15 mouse cellular contexts compared by ENCODE assay signal in the genomic region with DNA sequence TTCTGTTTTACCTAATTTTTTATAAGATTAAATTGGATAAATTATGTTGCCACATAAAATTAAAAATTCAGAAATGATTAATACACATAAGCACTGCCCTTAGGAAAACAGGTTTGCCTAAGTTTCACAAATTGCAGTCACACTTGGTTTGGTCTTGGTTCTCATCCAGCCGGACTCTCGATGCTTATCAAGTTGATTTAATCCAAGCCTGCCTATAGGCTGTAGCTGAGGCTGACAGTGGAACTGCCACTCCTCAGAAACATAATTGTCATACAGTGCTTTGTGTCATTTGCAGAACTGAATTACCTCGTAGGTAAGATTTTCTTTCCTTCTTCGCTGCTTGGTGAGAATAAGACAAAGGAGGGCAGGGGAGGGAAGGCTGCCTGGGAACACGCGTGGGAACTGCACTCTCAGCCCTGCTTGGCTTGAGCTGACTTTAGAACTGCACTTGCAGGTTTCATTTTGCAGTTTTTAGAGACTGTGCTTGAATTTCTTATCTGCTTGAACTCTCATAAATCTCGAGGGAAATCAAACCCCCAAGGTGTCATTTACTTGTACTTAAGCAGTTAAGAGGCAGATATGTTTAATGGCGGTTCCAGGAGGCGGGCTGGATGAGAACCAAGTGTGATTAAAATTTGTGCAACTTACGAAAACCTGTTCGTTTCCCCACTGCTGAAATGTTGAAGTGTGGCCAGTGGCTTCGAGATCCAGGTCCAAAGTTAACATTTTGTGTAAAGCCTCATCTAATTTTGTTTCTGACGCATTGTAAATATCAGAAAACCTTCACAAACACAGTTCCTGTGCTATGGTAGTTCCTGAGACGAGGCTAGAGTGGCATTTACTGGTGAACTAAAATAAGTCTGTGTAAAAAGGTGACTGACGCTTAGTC. TPM values are rescaled to one million over a fixed set of nuclear protein-coding genes. Genes with fewer than 3 reads are reported as not detected.
DNase-seq lines count a peak whose midpoint lies in the region; ATAC-seq and TF ChIP-seq lines count a peak whose summit lies in the region.
"Had no signal": no experiment of that assay in that cellular context is flagged by ENCODE, and none has a peak within 500 bp of the region (broad histone marks: within the 10 kb centered on the region; RNA-seq: fewer than 3 reads in every experiment).

No protein-coding gene starts in this region.

- no peak overlapping the region; the same call in 1 of the 2 replicates for H3K9ac ChIP-seq in embryonic facial prominence, embryonic 14.5 days (ENCODE audit: low read depth, low read length)
- no peak overlapping the region for H3K9ac ChIP-seq in limb, embryonic 15.5 days
- H3K9ac ChIP-seq: embryonic facial prominence, embryonic 12.5 days; liver, embryonic 15.5 days; midbrain, embryonic 13.5 days had no signal

- WGBS in embryonic facial prominence, embryonic 14.5 days: 76% methylated on average over 15 of the region's 15 CpGs
- 90% methylated on average over 15 of the region's 15 CpGs for WGBS in embryonic facial prominence, embryonic 10.5 days
- 51% methylated on average over 15 of the region's 15 CpGs for WGBS in kidney, adult 2 months
- WGBS in limb, embryonic 15.5 days: 52% methylated on average over 15 of the region's 15 CpGs

- no peak overlapping the region for H3K27ac ChIP-seq in embryonic facial prominence, embryonic 14.5 days (replicated peaks; ENCODE audit: low read depth, low read length)
- no peak overlapping the region for H3K27ac ChIP-seq in embryonic facial prominence, embryonic 10.5 days (replicated peaks)
- no peak overlapping the region for H3K27ac ChIP-seq in kidney, adult 2 months (ENCODE audit: insufficient read depth, low read depth, low read length)
- H3K27ac ChIP-seq in limb, embryonic 15.5 days: peak overlapping the region; percentile 54; the same call in 1 of the 2 replicates
- H3K27ac ChIP-seq: embryonic facial prominence, embryonic 12.5 days; gastrocnemius, adult 2 months; liver, embryonic 15.5 days; midbrain, embryonic 13.5 days had no signal

- TF ChIP-seq POLR2A in kidney, adult 2 months (IDR thresholded peaks at IDR 0.05; ENCODE audit: low read depth, low read length): no peak

- H3K9me3 ChIP-seq in embryonic facial prominence, embryonic 14.5 days (ENCODE audit: control insufficient read depth, low read length): 0 out of 2 replicates have a peak, but pooled peaks cover 4% of the 10 kb centered on the region
- H3K9me3 ChIP-seq in embryonic facial prominence, embryonic 10.5 days: 0 out of 2 replicates have a peak, but pooled peaks cover 4% of the 10 kb centered on the region
- H3K9me3 ChIP-seq in limb, embryonic 15.5 days: no peaks in the 10 kb centered on the region
- H3K9me3 ChIP-seq: embryonic facial prominence, embryonic 12.5 days; liver, embryonic 15.5 days; midbrain, embryonic 13.5 days had no signal

- DNase-seq in embryonic facial prominence, embryonic 14.5 days (ENCODE audit: low spot score): peak; percentile 31
- no peak for DNase-seq in embryonic facial prominence, embryonic 10.5 days (ENCODE audit: low spot score)
- DNase-seq in left cerebral cortex, adult 9 months (ENCODE audit: low spot score in 2 of 2): peak; percentile 5 to 50
- no peak for DNase-seq in left cerebral cortex, postnatal 4 days
- peak; percentile 22 for DNase-seq in kidney, adult 2 months
- no peak for DNase-seq in layer of hippocampus, adult 9-10 months (ENCODE audit: low spot score)
- DNase-seq in liver: no peak
- DNase-seq: adrenal gland, adult 2 months; cerebellum, adult 11-12 months; gastrocnemius, adult 2 months had no signal

- intact Hi-C loops in left cerebral cortex, postnatal 4 days (cut with DNase I): no loop called here

- no peaks in the 10 kb centered on the region for H3K27me3 ChIP-seq in embryonic facial prominence, embryonic 14.5 days (replicated peaks; ENCODE audit: control insufficient read depth, insufficient read depth, low read length)
- H3K27me3 ChIP-seq in embryonic facial prominence, embryonic 10.5 days (replicated peaks; ENCODE audit: low read depth, poor library complexity, severe bottlenecking): no peaks in the 10 kb centered on the region
- no peaks in the 10 kb centered on the region for H3K27me3 ChIP-seq in kidney, adult 2 months (replicated peaks; ENCODE audit: control insufficient read depth, insufficient read depth, low read length)
- H3K27me3 ChIP-seq in limb, embryonic 15.5 days: no peaks in the 10 kb centered on the region
- H3K27me3 ChIP-seq: embryonic facial prominence, embryonic 12.5 days; liver, embryonic 15.5 days; midbrain, embryonic 13.5 days had no signal

- H3K36me3 ChIP-seq in embryonic facial prominence, embryonic 14.5 days (ENCODE audit: control insufficient read depth, insufficient read depth, low read length): 0 out of 2 replicates have a peak, but pooled peaks cover 7% of the 10 kb centered on the region
- H3K36me3 ChIP-seq in embryonic facial prominence, embryonic 10.5 days (replicated peaks): peaks cover 11% of the 10 kb centered on the region
- no peaks in the 10 kb centered on the region for H3K36me3 ChIP-seq in kidney, adult 2 months (ENCODE audit: control insufficient read depth, insufficient read depth, low read length)
- 0 out of 2 replicates have a peak, but pooled peaks cover 8% of the 10 kb centered on the region for H3K36me3 ChIP-seq in limb, embryonic 15.5 days
- H3K36me3 ChIP-seq: G1E; liver, embryonic 15.5 days had no signal

- no peak for TF ChIP-seq CTCF in kidney, adult 2 months (conservative IDR thresholded peaks at IDR 0.05; ENCODE audit: insufficient read depth, insufficient read length, low read depth, low read length)

- no peak overlapping the region for H3K4me3 ChIP-seq in embryonic facial prominence, embryonic 14.5 days (ENCODE audit: low read depth, low read length)
- H3K4me3 ChIP-seq in embryonic facial prominence, embryonic 10.5 days: no peak overlapping the region
- H3K4me3 ChIP-seq in kidney, adult 2 months (ENCODE audit: insufficient read depth, low read depth, low read length): no peak overlapping the region
- H3K4me3 ChIP-seq in limb, embryonic 15.5 days: no peak overlapping the region
- H3K4me3 ChIP-seq: embryonic facial prominence, embryonic 12.5 days; gastrocnemius, adult 2 months; liver, embryonic 15.5 days; midbrain, embryonic 13.5 days had no signal

- ATAC-seq in embryonic facial prominence, embryonic 14.5 days (ENCODE audit: low read depth): no peak
- ATAC-seq in limb, embryonic 15.5 days (ENCODE audit: insufficient number of reproducible peaks, low FRiP score, low TSS enrichment, low read depth): no peak
- ATAC-seq: midbrain, embryonic 13.5 days had no signal

- no peaks in the 10 kb centered on the region for H3K4me1 ChIP-seq in embryonic facial prominence, embryonic 14.5 days (ENCODE audit: control insufficient read depth, insufficient read depth, low read length)
- H3K4me1 ChIP-seq in embryonic facial prominence, embryonic 10.5 days: no peaks in the 10 kb centered on the region
- no peaks in the 10 kb centered on the region for H3K4me1 ChIP-seq in kidney, adult 2 months (ENCODE audit: control insufficient read depth, insufficient read depth, low read length)
- no peaks in the 10 kb centered on the region for H3K4me1 ChIP-seq in limb, embryonic 15.5 days
- H3K4me1 ChIP-seq: embryonic facial prominence, embryonic 12.5 days; liver, embryonic 15.5 days; midbrain, embryonic 13.5 days had no signal

- no peak overlapping the region for H3K4me2 ChIP-seq in embryonic facial prominence, embryonic 14.5 days (ENCODE audit: low read depth, low read length)
- peak overlapping the region; percentile 10; the same call in 1 of the 2 replicates for H3K4me2 ChIP-seq in limb, embryonic 15.5 days
- H3K4me2 ChIP-seq: embryonic facial prominence, embryonic 12.5 days; liver, embryonic 15.5 days; midbrain, embryonic 13.5 days had no signal

RNA-seq across cellular contexts. Expression of gene Ldah, which starts 8.7 kb away (rescaled TPM):
- polyA plus RNA-seq in embryonic facial prominence, embryonic 14.5 days (2014; fragmentation: Nextera tagmentation; extraction: Ambion mirVana): 41.7 and 46.9 TPM in 2 replicates
- 67.3 and 69.5 TPM in 2 replicates for polyA plus RNA-seq in embryonic facial prominence, embryonic 10.5 days (2016; fragmentation: Nextera tagmentation; extraction: Ambion mirVana)
- total RNA-seq in left cerebral cortex, postnatal 4 days (2021): 10 to 100 TPM; 49.2 to 51.2 TPM
- 36.5 and 40.0 TPM in 2 replicates for polyA plus RNA-seq in kidney, adult 2 months (2012; rRNA removed)
- 56.7 and 64.2 TPM in 2 replicates for polyA plus RNA-seq in limb, embryonic 15.5 days (2015; fragmentation: Nextera tagmentation; extraction: Ambion mirVana)
- polyA plus RNA-seq: G1E had no signal

Comparison
In these comparisons a context has a peak if more than half of its experiments do, and no peak if none do; other contexts are left out.
1. DNase-seq: peak in embryonic facial prominence, embryonic 14.5 days (single experiment), left cerebral cortex, adult 9 months (2 of 2) and kidney, adult 2 months (single experiment); none in embryonic facial prominence, embryonic 10.5 days (single experiment), left cerebral cortex, postnatal 4 days (single experiment), layer of hippocampus, adult 9-10 months (single experiment) and liver (single experiment).